In the genomic region with DNA sequence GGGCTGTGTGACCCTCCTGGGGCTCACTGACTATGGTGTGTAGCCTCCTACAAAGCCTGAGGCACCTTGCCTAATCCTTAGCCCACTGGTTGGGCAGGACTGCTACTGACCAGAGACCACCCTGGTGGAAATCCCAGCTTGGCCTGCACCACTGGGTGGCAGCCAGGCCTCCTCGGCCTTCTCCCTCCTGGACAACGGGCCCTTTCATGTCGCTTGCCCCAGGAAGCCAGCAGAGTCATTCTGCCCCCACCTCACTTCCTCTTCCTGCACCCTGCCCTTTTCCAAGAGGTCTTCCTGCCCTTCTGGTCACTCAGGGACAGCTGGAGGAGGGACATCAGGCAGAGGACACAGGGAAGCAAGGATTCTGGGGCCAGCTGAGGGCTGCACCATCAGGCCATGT, we compare ENCODE assay signal across 8 mouse cellular contexts.
A peak's percentile ranks its signal among the peaks of the same experiment; 100 is the strongest.
DNase-seq lines count a peak whose midpoint lies in the region; ATAC-seq and TF ChIP-seq lines count a peak whose summit lies in the region.

No protein-coding gene starts in this region.

- no peak for TF ChIP-seq CTCF in liver, adult 2 months (IDR thresholded peaks at IDR 0.05; ENCODE audit: low read depth, low read length)

- H3K4me2 ChIP-seq in kidney, embryonic 15.5 days = no peak overlapping the region

- peaks cover 16% of the 10 kb centered on the region for H3K4me1 ChIP-seq in liver, adult 2 months (ENCODE audit: control insufficient read depth, insufficient read depth, low read length)
- peaks cover 49% of the 10 kb centered on the region for H3K4me1 ChIP-seq in kidney, embryonic 15.5 days

- H3K4me3 ChIP-seq in liver, adult 2 months (ENCODE audit: insufficient read depth, low read depth, low read length) = no peak overlapping the region
- H3K4me3 ChIP-seq in kidney, embryonic 15.5 days (replicated peaks) = no peak overlapping the region

- no peaks in the 10 kb centered on the region; the same call in 1 of the 2 replicates for H3K79me2 ChIP-seq in liver, adult 2 months (ENCODE audit: control insufficient read depth, insufficient read depth, low read length)

- peak overlapping the region; percentile 55; the same call in 1 of the 2 replicates for H3K27ac ChIP-seq in liver, adult 2 months (replicated peaks; ENCODE audit: insufficient read depth, low read depth, low read length)
- peak overlapping the region; percentile 25; the same call in 1 of the 2 replicates for H3K27ac ChIP-seq in kidney, embryonic 15.5 days

- no peak for ATAC-seq in kidney, embryonic 15.5 days (replicated peaks; ENCODE audit: low FRiP score)
- no peak for ATAC-seq in erythroblast, adult 5-6 weeks (replicated peaks; ENCODE audit: low FRiP score, poor library complexity, severe bottlenecking)

- no peak overlapping the region for H3K9ac ChIP-seq in liver, adult 2 months (ENCODE audit: low read depth, low read length)
- H3K9ac ChIP-seq in kidney, embryonic 15.5 days = no peak overlapping the region

- H3K27me3 ChIP-seq in liver, adult 2 months (ENCODE audit: control insufficient read depth, insufficient read depth, low read length) = no peaks in the 10 kb centered on the region
- no peaks in the 10 kb centered on the region for H3K27me3 ChIP-seq in kidney, embryonic 15.5 days

- H3K36me3 ChIP-seq in liver, adult 2 months (ENCODE audit: control insufficient read depth, insufficient read depth, low read length) = no peaks in the 10 kb centered on the region
- H3K36me3 ChIP-seq in kidney, embryonic 15.5 days = no peaks in the 10 kb centered on the region

- WGBS in liver, adult 2 months = 63% methylated on average over 3 of the region's 3 CpGs
- 24% methylated on average over 3 of the region's 3 CpGs for WGBS in kidney, embryonic 15.5 days

- no peaks in the 10 kb centered on the region for H3K9me3 ChIP-seq in kidney, embryonic 15.5 days (replicated peaks)

- DNase-seq in adrenal gland, adult 2 months = peak; percentile 56
- DNase-seq in adrenal gland, postnatal 4 days (ENCODE audit: low spot score in 2 of 2) = no peak
- peak; percentile 20 for DNase-seq in liver, adult 2 months (ENCODE audit: extremely low read depth, low read depth, low spot score)
- DNase-seq in liver = no peak
- DNase-seq in lung, postnatal 36 days = peak; percentile 74
- no peak for DNase-seq in cerebellum, adult 8-10 months

- TF ChIP-seq POLR2A in liver, adult 2 months (IDR thresholded peaks at IDR 0.05; ENCODE audit: extremely low read depth, insufficient read depth, low read length) = no peak

Comparison
In these comparisons a context has a peak if more than half of its experiments do, and no peak if none do; other contexts are left out.
1. DNase-seq: peak in adrenal gland, adult 2 months (single experiment), liver, adult 2 months (single experiment) and lung, postnatal 36 days (single experiment); none in adrenal gland, postnatal 4 days (0 of 2), liver (single experiment) and cerebellum, adult 8-10 months (single experiment).